Mouse (Mus musculus) urinary bladder, postnatal 14 days (tissue): ENCODE data around the gene Gm10800.
"Not testable (repeated sequence)": the region's sequence is repeated elsewhere in the genome, so short reads cannot be mapped to it uniquely, and the experiment has no call there.

Experiments
- DNase-seq: peaks from one replicate; pipeline ENCODE4 v3.0.0; 2021; ENCODE audit warnings: low spot score

Gm10800 gene

DNA sequence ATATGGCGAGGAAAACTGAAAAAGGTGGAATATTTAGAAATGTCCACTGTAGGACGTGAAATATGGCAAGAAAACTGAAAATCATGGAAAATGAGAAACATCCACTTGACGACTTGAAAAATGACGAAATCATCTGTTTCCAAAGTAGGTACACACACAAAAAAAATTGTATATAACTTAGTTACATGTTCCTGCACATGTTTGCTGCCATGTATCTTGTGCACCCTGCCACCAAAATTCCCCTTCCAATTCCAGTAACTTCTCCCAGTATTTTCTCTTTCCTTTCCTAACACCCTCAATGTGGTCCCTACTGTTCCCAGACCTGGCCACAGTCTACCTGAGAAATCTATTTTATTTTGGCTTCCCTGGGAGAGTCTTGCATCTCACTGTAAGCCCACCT, at the start of gene Gm10800:
Gm10800 (minus strand) TSS at position 101 of the 400 bp plus-strand sequence.
- not testable (repeated sequence) for DNase-seq

GRCm38 (mm10) chr2:98697533-98697932, 30.4 kb upstream of the Gm10800 start:
- DNase-seq: no peak

- DNase-seq: not testable (repeated sequence)
These were observed 5.2 kb downstream of the Gm10800 start, which contains the start of gene Gm10801 for GRCm38 (mm10) chr2:98661937-98662336. TSS of gene Gm10801 (plus strand) at chr2:98662237.
